Mouse (Mus musculus) embryonic facial prominence, embryonic 11.5 days (tissue): ENCODE measurements around the gene Cacna2d2. TPM values are rescaled to one million over a fixed set of nuclear protein-coding genes. Genes with fewer than 3 reads are reported as not detected.
A peak's percentile ranks its signal among the peaks of the same experiment; 100 is the strongest.

Experiments
- ATAC-seq: fragments of 200-750 bp; cut with Nextera tagmentation; replicated peaks from 2 replicates; pipeline ENCODE4 v1.8.0; 2017; ENCODE audit warnings: low read depth; ENCODE audit not compliant: insufficient number of reproducible peaks, low FRiP score, low TSS enrichment
- DNase-seq: peaks from one replicate; pipeline ENCODE4 v3.0.0-alpha.2; 2015; ENCODE audit warnings: low spot score
- H3K27ac ChIP-seq: fragments of 300-500 bp; sonication (generic); replicated peaks from 2 replicates; pipeline ENCODE4 v1.5.1; 2014; ENCODE audit warnings: mild to moderate bottlenecking, low read depth, low read length, control low read depth
- H3K27me3 ChIP-seq: fragments of 300-500 bp; sonication (generic); 2 replicates; pipeline ENCODE4 v1.6.1; 2014; ENCODE audit warnings: mild to moderate bottlenecking, low read length, moderate library complexity, mixed read lengths; ENCODE audit not compliant: control insufficient read depth, insufficient read depth
- H3K36me3 ChIP-seq: fragments of 300-500 bp; sonication (generic); replicated peaks from 2 replicates; pipeline ENCODE4 v1.6.1; 2014; ENCODE audit warnings: low read depth, mild to moderate bottlenecking, low read length, moderate library complexity, mixed read lengths; ENCODE audit not compliant: control insufficient read depth, insufficient read depth
- H3K4me1 ChIP-seq: fragments of 300-500 bp; sonication (generic); 2 replicates; pipeline ENCODE4 v1.6.1; 2014; ENCODE audit warnings: low read length, mixed read lengths; ENCODE audit not compliant: control insufficient read depth, insufficient read depth
- H3K4me2 ChIP-seq: fragments of 300-500 bp; sonication (generic); 2 replicates; pipeline ENCODE4 v1.6.1; 2014; ENCODE audit warnings: low read depth, mild to moderate bottlenecking, control low read depth, low read length, moderate library complexity
- H3K4me3 ChIP-seq: fragments of 300-500 bp; sonication (generic); 2 replicates; pipeline ENCODE4 v1.5.1; 2014; ENCODE audit warnings: low read depth, low read length, control low read depth
- H3K9ac ChIP-seq: fragments of 300-500 bp; sonication (generic); replicated peaks from 2 replicates; pipeline ENCODE4 v1.6.1; 2014; ENCODE audit warnings: mild to moderate bottlenecking, control low read depth, low read length
- H3K9me3 ChIP-seq: fragments of 300-500 bp; sonication (generic); replicated peaks from 2 replicates; pipeline ENCODE4 v1.6.1; 2016; ENCODE audit warnings: mild to moderate bottlenecking, low read length, inconsistent platforms, mixed read lengths; ENCODE audit not compliant: control insufficient read depth
- WGBS: fragments of 180-500 bp; shearing (Covaris S2); extraction: QIAGEN DNeasy Blood & Tissue Kit; methylation state at CpG from one replicate; pipeline ENCODE4 v1.1.7; 2014; 5-methylcytosine and 5-hydroxymethylcytosine counted together
- polyA plus RNA-seq: library from polyadenylated mRNA; unstranded; fragments of >200 nt; fragmentation: Nextera tagmentation; extraction: Ambion mirVana; gene quantifications from 2 replicates; pipeline ENCODE4 v1.2.1, GENCODE M21; 2014

Gene Cacna2d2
- polyA plus RNA-seq, 1 experiment from 2014 or later, result 0.63 TPM

DNA sequence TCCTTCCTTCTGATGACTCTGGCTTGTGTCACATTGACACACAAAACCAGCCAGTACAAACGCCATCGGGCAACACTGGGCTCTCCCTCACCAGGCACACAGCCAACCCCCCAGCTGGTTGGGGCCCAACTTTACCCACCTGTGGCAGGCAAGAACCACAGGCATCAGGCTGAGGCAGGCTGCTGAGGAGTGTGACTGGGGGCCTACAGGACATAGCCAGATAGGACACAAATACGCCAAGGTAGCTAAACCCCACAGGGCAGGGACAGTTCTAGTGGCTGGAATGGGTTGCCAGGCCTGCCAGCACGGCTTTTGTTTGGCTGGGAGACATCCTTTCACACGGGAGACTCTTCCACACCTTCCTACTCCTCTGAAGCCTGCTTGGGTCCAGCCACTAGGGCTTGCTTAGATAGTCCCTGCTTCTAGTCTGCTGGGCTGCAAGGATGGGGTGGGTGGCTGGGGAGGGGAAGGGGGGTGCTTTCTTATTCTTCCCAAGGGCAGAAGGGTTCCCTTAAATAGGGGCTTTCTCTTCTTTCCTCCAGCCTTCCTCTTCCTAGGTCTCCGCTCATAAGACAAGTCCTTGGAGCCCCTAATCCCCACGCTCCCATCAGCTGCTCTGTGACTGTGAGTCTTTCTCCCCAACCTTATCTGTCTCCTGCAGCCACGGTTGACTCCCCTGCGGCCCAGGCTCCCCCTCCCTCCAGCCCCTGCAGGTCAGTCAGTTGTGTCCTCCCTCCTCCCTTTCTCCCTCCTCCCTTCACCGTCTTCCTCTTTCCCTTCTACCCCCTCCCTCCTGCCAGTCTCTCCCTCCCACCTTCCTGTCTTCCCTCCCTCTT is 29.9 kb upstream of the Cacna2d2 start:
- Histone ChIP-seq H3K36me3 (no peaks in the 10 kb centered on the region), H3K27me3 (no peaks in the 10 kb centered on the region), H3K27ac (no peak overlapping the region), H3K9me3 (no peaks in the 10 kb centered on the region), H3K4me3 (no peak overlapping the region), H3K9ac (no peak overlapping the region), H3K4me2 (no peak overlapping the region), H3K4me1 (no peaks in the 10 kb centered on the region)
- ATAC-seq (no peak), DNase-seq (no peak)
- 35% methylated on average over 10 of the region's 10 CpGs for WGBS

DNA sequence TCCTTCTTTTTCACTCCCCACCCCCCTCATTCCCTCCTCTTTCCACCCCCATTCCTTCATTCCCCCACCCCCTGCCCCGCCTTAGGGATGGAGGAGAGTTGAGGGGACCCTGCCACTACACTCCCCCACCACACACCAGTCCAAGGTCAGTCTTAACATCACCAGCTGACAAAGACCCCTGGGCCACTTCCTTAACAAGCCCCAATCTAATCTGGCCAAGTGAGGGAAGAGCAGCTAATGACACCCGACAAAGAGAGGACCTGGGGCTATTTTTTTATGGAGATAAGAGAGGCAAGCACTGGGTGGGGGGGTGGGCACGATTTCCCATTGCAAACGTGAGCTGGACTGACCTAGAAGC is 29.3 kb upstream of the Cacna2d2 start:
- Histone ChIP-seq H3K27me3 (0 out of 2 replicates have a peak, but pooled peaks cover 3% of the 10 kb centered on the region), H3K4me2 (no peak overlapping the region), H3K9me3 (no peaks in the 10 kb centered on the region), H3K4me3 (no peak overlapping the region), H3K36me3 (no peaks in the 10 kb centered on the region), H3K27ac (no peak overlapping the region), H3K4me1 (no peaks in the 10 kb centered on the region), H3K9ac (no peak overlapping the region)
- 4% methylated on average over 4 of the region's 4 CpGs for WGBS
- DNase-seq (no peak), ATAC-seq (no peak)

DNA sequence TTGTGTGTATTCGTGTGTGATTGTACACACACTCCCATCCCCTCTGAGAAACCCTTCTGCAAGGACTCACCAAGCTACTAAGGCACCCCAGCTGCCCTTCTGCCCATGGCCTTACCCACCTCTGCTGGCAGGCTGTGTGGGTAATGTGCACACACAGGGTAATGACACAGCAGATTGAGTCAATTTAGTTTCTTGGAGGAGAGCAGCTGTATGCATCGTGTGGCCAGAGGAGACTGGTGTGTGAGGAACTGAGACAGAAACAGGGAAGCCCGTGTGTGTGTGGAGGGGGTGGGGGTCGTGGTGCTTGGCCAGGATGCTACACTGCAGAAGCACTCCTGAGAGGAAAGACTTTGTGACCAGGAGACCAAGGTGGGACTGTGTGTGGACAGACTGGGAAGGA is 27.0 kb upstream of the Cacna2d2 start:
- 49% methylated on average over 4 of the region's 4 CpGs for WGBS
- H3K36me3 ChIP-seq, result no peaks in the 10 kb centered on the region
- ATAC-seq (no peak), DNase-seq (no peak)
- no peaks in the 10 kb centered on the region for H3K9me3 ChIP-seq
- H3K9ac ChIP-seq, result no peak overlapping the region
- H3K4me3 ChIP-seq, result no peak overlapping the region
- H3K27ac ChIP-seq, result no peak overlapping the region
- H3K4me2 ChIP-seq, result no peak overlapping the region
- 0 out of 2 replicates have a peak, but pooled peaks cover 3% of the 10 kb centered on the region for H3K27me3 ChIP-seq
- H3K4me1 ChIP-seq, result no peaks in the 10 kb centered on the region

DNA sequence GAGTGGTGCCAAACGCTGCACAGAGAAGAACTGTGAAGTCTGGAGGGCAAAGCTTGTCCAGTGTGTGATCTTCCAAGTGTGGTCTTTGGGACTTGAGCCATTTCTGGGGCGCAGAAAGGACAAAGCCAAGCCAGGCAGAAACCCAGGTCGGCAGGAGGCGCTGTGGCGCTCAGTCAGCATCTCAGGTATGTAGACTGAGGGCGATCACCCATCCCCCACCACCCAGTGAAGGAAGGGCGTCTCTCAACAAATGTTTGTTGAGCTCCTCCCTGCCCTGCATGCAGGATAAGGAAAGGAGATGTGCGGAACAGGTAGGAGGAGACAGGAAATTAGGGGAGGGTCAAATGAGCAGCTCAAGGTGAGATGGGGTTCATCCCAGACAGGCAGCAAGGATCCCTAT is 24.8 kb upstream of the Cacna2d2 start:
- ATAC-seq (no peak), DNase-seq (peak; percentile 35)
- H3K9ac ChIP-seq, result no peak overlapping the region
- peaks cover 18% of the 10 kb centered on the region for H3K27me3 ChIP-seq
- no peak overlapping the region for H3K4me2 ChIP-seq
- no peaks in the 10 kb centered on the region for H3K9me3 ChIP-seq
- peaks cover 3% of the 10 kb centered on the region; the same call in 1 of the 2 replicates for H3K4me1 ChIP-seq
- H3K36me3 ChIP-seq, result no peaks in the 10 kb centered on the region
- H3K27ac ChIP-seq, result no peak overlapping the region
- no peak overlapping the region for H3K4me3 ChIP-seq
- WGBS, result 7% methylated on average over 8 of the region's 8 CpGs

DNA sequence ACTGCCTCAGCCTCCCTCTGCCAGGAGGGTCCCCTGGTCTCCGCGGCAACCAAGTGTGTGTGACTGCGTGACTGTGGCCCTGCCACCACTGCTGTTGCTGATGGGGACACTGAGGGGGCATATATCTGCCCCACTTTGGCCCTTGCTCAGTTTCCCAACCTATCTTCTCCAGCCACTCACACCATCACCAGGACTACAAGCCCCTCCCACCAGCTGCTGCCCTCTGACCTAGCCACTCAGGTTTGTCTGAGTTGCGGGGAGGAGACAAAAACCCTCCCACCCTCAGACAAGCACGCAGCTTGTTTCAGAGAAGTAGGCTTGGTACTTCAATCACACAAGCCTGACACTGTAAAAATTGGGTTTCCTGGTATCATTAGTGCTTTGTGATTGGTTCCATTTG is 24.0 kb upstream of the Cacna2d2 start:
- ATAC-seq, result no peak
- WGBS, result 22% methylated on average over 5 of the region's 5 CpGs
- H3K9me3 ChIP-seq, result no peaks in the 10 kb centered on the region

GRCm38 (mm10) chr9:107377961-107378512 is 21.4 kb upstream of the Cacna2d2 start:
- Histone ChIP-seq H3K4me2 (peak overlapping the region; percentile 69), H3K4me1 (peaks cover 3% of the 10 kb centered on the region; the same call in 1 of the 2 replicates), H3K9me3 (no peaks in the 10 kb centered on the region), H3K4me3 (peak overlapping the region; percentile 39), H3K27me3 (peaks cover 41% of the 10 kb centered on the region), H3K27ac (no peak overlapping the region), H3K36me3 (no peaks in the 10 kb centered on the region), H3K9ac (peak overlapping the region; percentile 43; the same call in 1 of the 2 replicates)
- ATAC-seq (peak; percentile 54; the same call in 1 of the 2 replicates), DNase-seq (peak; percentile 66)
- under 1% methylated on average over 35 of the region's 35 CpGs for WGBS

More for the DNA sequence above, 24.0 kb upstream of the Cacna2d2 start:
- H3K27ac ChIP-seq, result no peak overlapping the region
- no peak overlapping the region for H3K9ac ChIP-seq
- no peak for DNase-seq
- no peaks in the 10 kb centered on the region for H3K36me3 ChIP-seq
- H3K27me3 ChIP-seq, result peaks cover 24% of the 10 kb centered on the region
- no peak overlapping the region for H3K4me2 ChIP-seq
- no peak overlapping the region for H3K4me3 ChIP-seq
- peaks cover 3% of the 10 kb centered on the region; the same call in 1 of the 2 replicates for H3K4me1 ChIP-seq

DNA sequence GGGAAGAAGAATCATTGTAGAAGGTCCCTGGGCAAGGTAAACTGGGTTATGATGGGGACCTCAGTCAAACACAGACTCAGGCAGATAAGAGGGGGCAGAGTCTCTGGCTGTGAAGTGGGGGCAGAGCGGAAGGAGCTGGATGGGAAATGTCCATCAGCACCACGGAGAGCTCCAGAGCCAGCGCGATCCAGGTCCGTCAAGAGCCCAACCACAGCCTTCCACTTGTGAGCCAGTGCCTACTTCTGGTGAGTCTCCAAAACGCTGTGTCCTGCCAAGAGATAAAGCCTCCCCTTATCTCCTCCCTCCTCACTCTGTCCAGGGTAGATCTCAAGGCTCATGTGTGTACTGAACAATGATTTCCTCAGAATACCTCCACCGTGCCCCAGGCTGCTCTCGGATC is 17.7 kb upstream of the Cacna2d2 start:
- H3K27me3 ChIP-seq, result peaks cover 40% of the 10 kb centered on the region
- no peak overlapping the region for H3K9ac ChIP-seq
- no peak overlapping the region for H3K4me2 ChIP-seq
- no peak overlapping the region for H3K4me3 ChIP-seq
- 8% methylated on average over 8 of the region's 8 CpGs for WGBS
- DNase-seq (peak; percentile 76), ATAC-seq (no peak)
- H3K9me3 ChIP-seq, result no peaks in the 10 kb centered on the region
- no peak overlapping the region for H3K27ac ChIP-seq
- H3K4me1 ChIP-seq, result peaks cover 3% of the 10 kb centered on the region; the same call in 1 of the 2 replicates
- H3K36me3 ChIP-seq, result no peaks in the 10 kb centered on the region

DNA sequence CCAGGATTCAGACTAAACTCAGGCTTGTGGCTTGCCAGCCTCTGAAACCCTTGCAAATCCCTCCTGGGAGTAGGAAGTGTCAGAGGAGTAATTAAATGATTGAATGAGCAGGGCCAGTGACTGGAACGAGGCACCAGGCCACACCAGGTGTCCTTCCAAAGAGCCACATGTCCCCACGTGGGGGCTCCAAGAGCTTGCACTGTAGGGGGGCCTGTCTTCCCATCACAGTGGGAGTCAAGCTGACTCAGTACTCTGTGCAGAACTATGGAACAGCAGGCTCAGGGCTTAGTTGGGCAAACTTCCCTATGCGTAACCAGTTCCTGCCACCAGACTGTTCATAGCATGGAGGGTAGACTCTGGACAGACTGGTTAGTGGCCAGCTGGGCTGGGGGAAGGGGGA is 15.0 kb upstream of the Cacna2d2 start:
- H3K4me2 ChIP-seq, result no peak overlapping the region
- no peak for DNase-seq
- 28% methylated on average over 3 of the region's 3 CpGs for WGBS
- H3K36me3 ChIP-seq, result no peaks in the 10 kb centered on the region
- H3K27ac ChIP-seq, result no peak overlapping the region
- H3K9me3 ChIP-seq, result no peaks in the 10 kb centered on the region
- H3K4me3 ChIP-seq, result no peak overlapping the region
- H3K4me1 ChIP-seq, result no peaks in the 10 kb centered on the region
- H3K27me3 ChIP-seq, result peaks cover 28% of the 10 kb centered on the region
- no peak for ATAC-seq
- H3K9ac ChIP-seq, result no peak overlapping the region
